Mouse (Mus musculus) hindbrain, embryonic 10.5 days (tissue): Measurements from ENCODE around the gene Arl8a. TPM values are rescaled to one million over a fixed set of nuclear protein-coding genes. Genes with fewer than 3 reads are reported as not detected.
A peak's percentile ranks its signal among the peaks of the same experiment; 100 is the strongest.
"Not testable (repeated sequence)": the region's sequence is repeated elsewhere in the genome, so short reads cannot be mapped to it uniquely, and the experiment has no call there.

Source experiments
- DNase-seq: peaks from one replicate; pipeline ENCODE4 v3.0.0-alpha.2; 2017; ENCODE audit warnings: low spot score
- H3K27ac ChIP-seq: fragments of 300-500 bp; sonication (generic); 2 replicates; pipeline ENCODE4 v1.5.1; 2016; ENCODE audit warnings: mild to moderate bottlenecking, moderate library complexity
- H3K27me3 ChIP-seq: fragments of 300-500 bp; sonication (generic); 2 replicates; pipeline ENCODE4 v1.6.1; 2016; ENCODE audit warnings: mild to moderate bottlenecking; ENCODE audit not compliant: poor library complexity, insufficient read depth, severe bottlenecking
- H3K36me3 ChIP-seq: fragments of 300-500 bp; sonication (generic); 2 replicates; pipeline ENCODE4 v1.6.1; 2016; ENCODE audit warnings: mild to moderate bottlenecking, moderate library complexity
- H3K4me1 ChIP-seq: fragments of 300-500 bp; sonication (generic); replicated peaks from 2 replicates; pipeline ENCODE4 v1.6.1; 2016; ENCODE audit warnings: mild to moderate bottlenecking
- H3K4me3 ChIP-seq: fragments of 300-500 bp; sonication (generic); 2 replicates; pipeline ENCODE4 v1.5.1; 2016; ENCODE audit warnings: mild to moderate bottlenecking, moderate library complexity
- H3K9me3 ChIP-seq: fragments of 300-500 bp; sonication (generic); 2 replicates; pipeline ENCODE4 v1.6.1; 2016; ENCODE audit warnings: mild to moderate bottlenecking, moderate library complexity
- WGBS: fragments of 180-500 bp; shearing (Covaris S2); methylation state at CpG from one replicate; pipeline ENCODE4 v1.1.7; 2016; 5-methylcytosine and 5-hydroxymethylcytosine counted together
- polyA plus RNA-seq: library from polyadenylated mRNA; unstranded; fragments of >200 nt; fragmentation: Nextera tagmentation; extraction: Ambion mirVana; gene quantifications from 2 replicates; pipeline ENCODE4 v1.2.1, GENCODE M21; 2016

Arl8a gene
- polyA plus RNA-seq, result 61.1 and 95.3 TPM in 2 replicates

DNA sequence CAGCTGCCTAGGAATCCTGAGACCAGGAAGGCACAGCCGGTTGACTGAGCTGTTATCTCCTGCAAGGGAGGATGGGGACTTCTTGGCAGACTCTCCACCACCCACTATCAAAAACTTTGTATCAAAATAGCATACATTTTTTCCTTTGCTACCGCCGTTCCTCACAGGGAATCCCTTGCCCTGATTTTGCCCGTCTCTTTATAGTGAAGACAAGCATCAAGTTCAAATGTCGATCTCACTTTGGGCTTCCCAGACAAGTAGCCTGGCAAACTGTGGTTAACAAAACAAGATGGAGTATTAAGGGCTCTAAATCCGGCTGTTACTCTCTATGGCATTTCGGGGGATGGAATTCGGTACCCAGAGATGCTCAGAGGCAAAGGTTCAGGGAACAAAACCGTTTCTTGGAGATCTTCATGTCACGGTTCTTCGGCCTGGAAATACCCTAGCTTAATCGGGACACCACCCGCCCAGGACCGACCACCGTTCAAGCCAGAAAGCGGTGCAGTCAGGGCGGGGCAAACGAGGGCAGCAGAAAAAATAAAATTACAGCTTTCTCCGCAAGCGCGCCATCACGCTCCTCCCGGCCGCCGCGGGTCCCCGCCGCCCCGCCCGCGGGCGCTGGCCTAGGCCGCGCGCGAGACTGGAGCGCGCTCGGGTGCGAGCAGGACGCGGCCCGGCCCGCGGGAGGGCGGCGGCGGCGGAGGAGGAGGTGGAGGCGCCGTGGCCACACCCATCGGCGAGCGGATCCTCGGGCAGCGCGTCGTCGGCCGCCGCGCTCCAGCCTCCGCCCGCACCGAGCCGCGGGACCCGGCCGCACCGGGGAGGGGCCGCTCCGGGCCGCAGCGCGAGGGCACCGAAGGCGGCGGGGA is at the start of gene Arl8a:
Gene Arl8a (plus strand): TSS at position 748 of the 869 bp plus-strand sequence.
- H3K27me3 ChIP-seq, result peaks cover 29% of the 10 kb centered on the region
- under 1% methylated on average over 78 of the region's 78 CpGs for WGBS

DNA sequence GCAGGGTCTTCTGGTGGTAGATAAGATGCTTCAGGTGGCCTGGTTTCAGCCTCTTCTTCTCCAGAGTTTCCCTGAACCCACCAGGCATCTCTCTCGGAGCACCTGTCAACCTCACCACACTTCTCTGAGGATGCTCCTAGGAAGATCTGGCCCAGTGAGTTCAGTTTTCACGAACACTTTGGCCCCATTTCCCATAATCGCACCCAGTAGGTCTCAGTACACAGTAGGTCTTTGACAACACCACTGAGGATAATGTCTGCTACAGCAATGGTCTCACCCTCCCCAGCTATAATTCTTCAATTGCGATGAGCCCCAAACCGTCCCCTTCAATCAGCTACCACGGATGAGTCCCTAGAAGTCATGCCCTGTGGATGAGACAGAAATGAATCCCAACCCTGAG is 49.2 kb upstream of the Arl8a start:
- H3K27ac ChIP-seq, result no peak overlapping the region
- DNase-seq, result no peak
- no peaks in the 10 kb centered on the region for H3K9me3 ChIP-seq
- H3K4me1 ChIP-seq, result 0 out of 2 replicates have a peak, but pooled peaks cover 6% of the 10 kb centered on the region
- H3K36me3 ChIP-seq, result no peaks in the 10 kb centered on the region
- no peak overlapping the region for H3K4me3 ChIP-seq
- 88% methylated on average over 6 of the region's 6 CpGs for whole genome bisulfite sequencing
- H3K27me3 ChIP-seq, result peaks cover 43% of the 10 kb centered on the region

More for the DNA sequence above, at the start of gene Arl8a:
- DNase-seq, result peak; percentile 79
- H3K4me3 ChIP-seq, result peak within 1 kb of the TSS; percentile 97
- H3K4me1 ChIP-seq, result peaks cover 26% of the 10 kb centered on the region
- peaks cover 4% of the 10 kb centered on the region for H3K36me3 ChIP-seq
- peak within 1 kb of the TSS; percentile 95 for H3K27ac ChIP-seq
- no peaks in the 10 kb centered on the region for H3K9me3 ChIP-seq

DNA sequence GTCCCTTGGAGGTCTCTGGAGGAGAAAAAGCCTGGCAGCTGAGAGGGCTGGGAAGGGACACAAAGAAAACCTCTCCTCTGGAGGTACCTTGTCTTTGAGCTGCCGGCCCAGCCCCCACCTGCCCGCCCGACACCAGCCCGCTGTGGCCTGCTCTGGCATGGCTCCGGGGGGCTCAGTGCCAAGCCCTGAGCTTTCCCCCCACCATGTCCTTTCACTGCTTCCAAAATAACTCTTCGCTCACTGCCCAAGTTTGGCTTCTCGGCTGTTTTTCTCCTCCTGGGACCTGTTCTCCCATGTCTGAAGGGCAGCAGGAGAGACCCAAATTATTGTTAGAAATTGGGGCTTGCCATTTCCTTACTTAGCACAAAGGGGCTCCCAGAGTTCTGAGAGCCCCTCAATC is 48.2 kb upstream of the Arl8a start:
- H3K4me3 ChIP-seq, result no peak overlapping the region
- DNase-seq, result no peak
- 88% methylated on average over 7 of the region's 7 CpGs for WGBS
- no peaks in the 10 kb centered on the region for H3K9me3 ChIP-seq
- no peaks in the 10 kb centered on the region for H3K36me3 ChIP-seq
- H3K27ac ChIP-seq, result no peak overlapping the region
- 0 out of 2 replicates have a peak, but pooled peaks cover 6% of the 10 kb centered on the region for H3K4me1 ChIP-seq
- H3K27me3 ChIP-seq, result peaks cover 53% of the 10 kb centered on the region

DNA sequence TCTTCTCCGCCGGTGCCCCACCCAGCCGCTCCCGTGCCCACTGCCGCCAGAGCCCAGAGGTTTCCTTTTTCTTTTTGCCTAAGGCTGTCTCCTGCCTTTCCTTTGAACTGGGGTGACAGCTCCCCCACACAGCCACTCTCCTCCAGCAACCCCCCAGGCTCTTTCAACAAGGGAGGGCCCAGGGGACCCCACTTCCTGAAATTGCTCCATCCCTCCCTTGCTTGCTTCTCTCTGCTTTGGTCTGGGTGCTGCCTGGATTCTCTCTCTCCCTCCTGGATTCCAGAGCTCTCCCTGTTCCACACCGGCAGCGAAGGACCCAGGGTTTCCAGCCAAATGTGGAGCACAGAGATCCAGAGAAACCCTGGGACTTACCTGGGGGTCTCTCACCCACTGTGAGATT is 46.2 kb upstream of the Arl8a start:
- no peak overlapping the region for H3K27ac ChIP-seq
- DNase-seq, result no peak
- H3K9me3 ChIP-seq, result no peaks in the 10 kb centered on the region
- H3K27me3 ChIP-seq, result peaks cover 72% of the 10 kb centered on the region
- H3K36me3 ChIP-seq, result no peaks in the 10 kb centered on the region
- H3K4me3 ChIP-seq, result no peak overlapping the region
- peaks cover 17% of the 10 kb centered on the region for H3K4me1 ChIP-seq
- 62% methylated on average over 7 of the region's 7 CpGs for WGBS

DNA sequence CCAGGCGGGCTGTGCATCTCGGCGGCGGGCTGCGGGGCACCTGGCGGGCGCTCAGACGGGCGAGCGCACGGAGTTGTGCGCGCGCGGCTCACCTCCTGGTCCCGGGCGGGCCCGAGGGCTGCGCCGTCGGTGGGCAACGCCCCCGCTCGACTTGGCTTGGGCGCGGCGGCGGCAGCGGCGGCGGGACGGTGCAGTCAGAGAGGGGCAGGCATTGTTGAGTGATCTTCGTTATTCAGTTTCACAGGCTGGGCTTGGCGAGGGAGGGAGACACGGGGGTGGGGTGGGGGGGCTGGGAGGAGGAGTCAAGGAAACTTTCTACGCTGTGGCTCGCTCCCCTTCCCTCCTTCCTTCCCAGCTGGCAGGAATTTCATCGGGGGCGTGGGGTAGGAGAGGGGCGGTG is 41.5 kb upstream of the Arl8a start, which contains the start of gene Lgr6:
Gene Lgr6 (minus strand): TSS at position 153 of the 400 bp plus-strand sequence.
- Histone ChIP-seq H3K4me1 (peaks cover 36% of the 10 kb centered on the region), H3K27me3 (peaks cover 83% of the 10 kb centered on the region), H3K4me3 (peak within 1 kb of the TSS; percentile 54), H3K36me3 (no peaks in the 10 kb centered on the region), H3K27ac (peak within 1 kb of the TSS; percentile 37), H3K9me3 (no peaks in the 10 kb centered on the region)
- under 1% methylated on average over 40 of the region's 40 CpGs for WGBS
- peak; percentile 37 for DNase-seq

DNA sequence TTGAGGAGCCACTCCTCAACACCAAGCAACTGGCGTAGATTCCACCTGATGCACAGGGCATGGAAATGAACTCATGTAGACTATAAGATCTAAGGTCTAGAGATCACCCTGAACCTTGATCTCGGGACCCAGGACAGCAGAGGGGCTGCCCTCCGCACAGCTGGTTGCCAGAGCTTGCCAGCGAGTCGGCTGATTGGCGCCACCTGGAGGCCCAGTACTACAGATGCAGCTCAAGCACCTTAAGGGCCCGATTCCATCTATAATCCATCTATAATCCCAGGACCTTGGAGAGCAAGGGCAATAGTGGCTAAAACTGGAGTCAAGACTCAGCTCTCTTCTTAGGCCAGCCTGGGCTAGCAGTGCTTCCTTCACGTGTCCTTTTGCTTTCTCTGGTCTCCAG is 40.7 kb upstream of the Arl8a start:
- Histone ChIP-seq H3K4me3 (peak overlapping the region; percentile 54; the same call in 1 of the 2 replicates), H3K27me3 (peaks cover 74% of the 10 kb centered on the region)

DNA sequence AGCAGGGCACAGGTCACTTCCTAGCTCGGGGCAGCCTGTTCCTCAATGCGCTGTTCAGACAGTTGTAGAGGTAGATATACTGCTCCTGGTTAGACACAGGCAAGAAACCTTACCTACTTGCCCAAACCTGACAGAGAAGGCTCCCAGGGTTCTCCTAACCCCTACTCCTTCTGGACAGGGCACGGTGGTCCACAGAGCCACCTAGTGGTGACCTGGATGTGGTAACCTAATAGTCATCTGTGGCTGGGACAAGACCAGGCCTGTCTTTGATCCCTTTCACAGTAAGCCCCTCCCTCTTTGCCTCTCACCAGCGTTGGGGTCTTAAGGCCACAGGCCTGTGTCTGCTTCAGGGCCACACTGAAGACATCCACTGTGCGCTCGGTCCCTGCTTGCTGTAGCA is 38.0 kb upstream of the Arl8a start:
- no peak overlapping the region for H3K27ac ChIP-seq
- DNase-seq, result peak; percentile 68
- H3K27me3 ChIP-seq, result peaks cover 52% of the 10 kb centered on the region
- 34% methylated on average over 6 of the region's 6 CpGs for WGBS
- no peaks in the 10 kb centered on the region for H3K36me3 ChIP-seq
- no peak overlapping the region for H3K4me3 ChIP-seq
- H3K9me3 ChIP-seq, result no peaks in the 10 kb centered on the region
- H3K4me1 ChIP-seq, result peaks cover 36% of the 10 kb centered on the region

More for the DNA sequence above, 40.7 kb upstream of the Arl8a start:
- peaks cover 32% of the 10 kb centered on the region for H3K4me1 ChIP-seq
- peak; percentile 71 for DNase-seq
- 2% methylated on average over 8 of the region's 8 CpGs for WGBS
- H3K27ac ChIP-seq, result no peak overlapping the region
- H3K9me3 ChIP-seq, result no peaks in the 10 kb centered on the region
- no peaks in the 10 kb centered on the region for H3K36me3 ChIP-seq

DNA sequence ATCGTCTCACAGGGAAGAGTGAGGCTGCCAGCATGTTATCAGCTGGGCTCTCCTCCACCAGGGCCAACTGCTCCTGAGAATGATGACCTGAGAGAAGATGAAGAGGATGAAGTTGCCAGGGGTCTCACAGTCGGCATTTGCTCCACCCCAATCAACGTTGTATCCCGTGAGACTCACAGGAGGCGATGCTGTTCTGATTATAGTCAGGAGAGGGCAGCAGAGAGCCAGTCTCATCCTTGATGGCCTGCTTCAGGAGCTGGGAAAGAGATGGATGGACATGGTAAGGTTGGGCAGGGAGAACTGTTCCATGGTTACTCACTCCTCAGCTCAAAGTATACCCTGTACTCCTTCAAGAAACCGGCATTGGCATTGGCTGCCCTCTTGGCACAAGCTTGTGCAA is 36.5 kb upstream of the Arl8a start:
- H3K9me3 ChIP-seq, result no peaks in the 10 kb centered on the region
- no peak overlapping the region for H3K27ac ChIP-seq
- H3K4me3 ChIP-seq, result no peak overlapping the region
- no peaks in the 10 kb centered on the region for H3K36me3 ChIP-seq
- H3K4me1 ChIP-seq, result peaks cover 28% of the 10 kb centered on the region
- peak; percentile 75 for DNase-seq
- peaks cover 37% of the 10 kb centered on the region for H3K27me3 ChIP-seq
- 22% methylated on average over 6 of the region's 6 CpGs for WGBS

DNA sequence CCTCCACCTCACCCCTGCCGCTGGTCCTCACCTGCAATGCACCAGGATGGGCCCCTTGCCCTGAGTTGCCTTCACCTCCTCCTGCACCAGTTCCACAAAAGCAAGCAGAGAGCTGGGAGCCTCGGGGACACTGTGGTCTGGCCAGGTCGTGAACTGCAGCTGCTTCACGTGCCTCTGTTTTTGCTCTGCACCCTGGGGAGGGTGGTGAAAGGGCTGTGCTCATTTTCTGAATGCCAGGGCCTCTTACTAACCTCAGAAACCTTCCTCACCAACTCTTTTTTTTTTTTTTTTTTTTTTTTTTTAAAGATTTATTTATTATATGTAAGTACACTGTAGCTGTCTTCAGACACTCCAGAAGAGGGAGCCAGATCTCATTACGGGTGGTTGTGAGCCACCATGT is 35.4 kb upstream of the Arl8a start:
- H3K36me3 ChIP-seq, H3K9me3 ChIP-seq, H3K4me3 ChIP-seq, H3K27ac ChIP-seq, DNase-seq: not testable (repeated sequence)
- peaks cover 20% of the 10 kb centered on the region for H3K4me1 ChIP-seq
- peaks cover 25% of the 10 kb centered on the region for H3K27me3 ChIP-seq
- 68% methylated on average over 5 of the region's 5 CpGs for WGBS

DNA sequence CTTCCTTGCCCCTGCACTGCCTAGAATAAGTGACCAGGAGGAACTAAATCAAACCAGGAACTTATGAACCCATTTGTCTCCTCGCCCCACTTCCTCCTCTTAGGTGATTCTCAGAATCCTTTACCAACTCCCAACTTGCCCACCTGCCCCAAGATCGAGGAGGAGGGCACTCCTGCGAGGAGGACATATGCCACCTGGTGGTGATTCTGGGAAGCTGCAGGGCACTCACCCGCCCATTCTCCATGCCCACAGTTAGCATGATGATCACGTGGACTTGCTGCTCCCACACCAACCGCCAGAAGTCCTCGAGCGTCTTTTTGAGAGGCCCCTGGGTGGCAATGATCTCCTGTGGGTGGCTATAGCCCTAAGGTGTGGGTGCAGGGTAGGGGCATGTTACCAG is 34.0 kb upstream of the Arl8a start:
- Histone ChIP-seq H3K36me3 (no peaks in the 10 kb centered on the region), H3K9me3 (no peaks in the 10 kb centered on the region), H3K4me1 (peaks cover 20% of the 10 kb centered on the region), H3K27ac (no peak overlapping the region), H3K27me3 (peaks cover 11% of the 10 kb centered on the region), H3K4me3 (no peak overlapping the region)
- WGBS, result 14% methylated on average over 8 of the region's 8 CpGs
- peak; percentile 64 for DNase-seq

DNA sequence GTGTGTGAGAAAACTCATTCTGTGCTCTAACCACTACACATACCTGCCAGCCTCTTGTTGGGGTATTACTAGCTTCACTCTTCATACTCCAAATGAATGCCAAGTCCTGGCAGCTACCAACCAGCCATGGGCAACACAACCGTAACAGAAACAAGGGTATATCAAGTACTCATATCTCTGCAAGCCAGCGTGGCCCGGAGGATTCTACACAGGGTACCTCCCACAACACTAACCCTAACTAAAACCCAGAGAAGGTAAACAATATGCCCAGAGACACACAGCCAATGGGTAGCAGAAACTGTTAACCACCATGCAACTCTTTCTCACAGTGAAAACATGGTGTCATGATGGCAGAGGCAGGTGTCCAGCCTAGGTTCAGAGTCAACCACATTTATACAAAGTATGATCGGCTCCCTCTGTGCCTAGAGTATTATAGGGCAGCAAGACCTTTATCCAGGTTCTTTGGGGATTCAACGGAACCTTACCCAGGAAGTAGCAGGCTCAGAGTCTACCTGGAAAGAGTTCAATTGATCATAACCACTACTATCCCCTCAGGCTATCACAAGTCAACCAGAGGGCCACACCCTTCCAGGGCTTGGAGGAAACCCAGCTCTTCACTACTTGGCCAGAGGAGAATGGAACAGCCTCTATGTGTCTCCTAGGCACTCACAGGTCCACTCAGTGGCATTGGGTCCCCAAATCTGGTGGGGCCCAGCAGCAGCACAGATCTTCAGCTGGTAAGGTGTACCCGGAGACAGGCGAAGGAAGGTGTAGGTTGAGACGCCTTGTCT is 21.9 kb upstream of the Arl8a start:
- 93% methylated on average over 8 of the region's 8 CpGs for WGBS
- Histone ChIP-seq H3K4me1 (peaks cover 29% of the 10 kb centered on the region), H3K4me3 (no peak overlapping the region), H3K36me3 (no peaks in the 10 kb centered on the region), H3K27ac (no peak overlapping the region), H3K9me3 (no peaks in the 10 kb centered on the region), H3K27me3 (peaks cover 27% of the 10 kb centered on the region)
- no peak for DNase-seq

DNA sequence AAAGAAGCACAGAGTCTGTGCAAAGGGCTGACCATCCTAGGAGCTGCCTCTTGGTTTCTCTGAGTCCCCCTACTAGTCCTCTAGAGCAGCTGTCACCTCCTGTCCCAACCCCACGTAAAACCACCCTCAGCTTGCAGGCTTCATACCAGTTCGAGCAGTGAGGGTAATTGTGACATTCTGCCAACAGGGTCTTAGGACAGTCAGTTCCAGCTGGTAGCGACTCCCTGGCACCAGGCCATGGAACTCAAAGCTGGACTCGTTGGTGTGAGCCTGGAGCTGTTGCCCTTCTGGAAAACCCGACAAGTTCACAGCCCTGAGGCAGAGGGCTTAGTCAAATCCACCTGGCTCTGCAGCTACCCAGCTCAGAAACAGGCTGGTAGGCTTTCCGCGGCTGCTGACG is 20.6 kb upstream of the Arl8a start:
- Histone ChIP-seq H3K36me3 (no peaks in the 10 kb centered on the region), H3K9me3 (no peaks in the 10 kb centered on the region), H3K27ac (no peak overlapping the region; the same call in 1 of the 2 replicates), H3K4me1 (peaks cover 32% of the 10 kb centered on the region), H3K27me3 (peaks cover 33% of the 10 kb centered on the region), H3K4me3 (no peak overlapping the region)
- no peak for DNase-seq
- 79% methylated on average over 8 of the region's 8 CpGs for WGBS
